Mouse (Mus musculus) spleen, adult 2 months (tissue): ENCODE data around the gene Gab1. TPM values are rescaled to one million over a fixed set of nuclear protein-coding genes. Genes with fewer than 3 reads are reported as not detected.
A peak's percentile ranks its signal among the peaks of the same experiment; 100 is the strongest.

Experiments used
- DNase-seq, 2 experiments: peaks; one replicate each; pipeline versions ENCODE4 v3.0.0 to v3.0.0-alpha.2; 2012 to 2021; ENCODE audit warnings: low spot score in 2 of 2, low read depth in 1 of 2
- H3K27ac ChIP-seq: fragments of 200-500 bp; 2 replicates; pipeline ENCODE4 v1.5.1; 2012; ENCODE audit warnings: low read length, inconsistent platforms; ENCODE audit not compliant: insufficient read depth
- H3K27me3 ChIP-seq: fragments of 200-500 bp; 2 replicates; pipeline ENCODE4 v1.6.1; 2012; ENCODE audit warnings: mild to moderate bottlenecking, moderate library complexity, low read length, inconsistent platforms; ENCODE audit not compliant: control insufficient read depth, insufficient read depth
- H3K36me3 ChIP-seq: fragments of 200-500 bp; 2 replicates; pipeline ENCODE4 v1.6.1; 2012; ENCODE audit warnings: mild to moderate bottlenecking, low read length, inconsistent platforms; ENCODE audit not compliant: control insufficient read depth, insufficient read depth
- H3K4me1 ChIP-seq: fragments of 200-500 bp; 2 replicates; pipeline ENCODE4 v1.6.1; 2011; ENCODE audit warnings: inconsistent platforms; ENCODE audit not compliant: control insufficient read depth, insufficient read depth, insufficient read length
- H3K4me3 ChIP-seq: fragments of 200-500 bp; 2 replicates; pipeline ENCODE4 v1.5.1; 2011; ENCODE audit warnings: mild to moderate bottlenecking, inconsistent platforms; ENCODE audit not compliant: insufficient read depth, insufficient read length; ENCODE audit errors: extremely low read depth
- CTCF ChIP-seq: fragments of 200-500 bp; IDR thresholded peaks from 2 replicates; pipeline ENCODE4 v1.5.1; 2011; ENCODE audit warnings: mild to moderate bottlenecking, inconsistent platforms; ENCODE audit not compliant: insufficient read depth, insufficient read length, insufficient replicate concordance; ENCODE audit errors: extremely low read depth
- POLR2A ChIP-seq: fragments of 200-500 bp; IDR thresholded peaks from 2 replicates; pipeline ENCODE4 v1.6.1; 2011; ENCODE audit warnings: low read depth, low read length, inconsistent platforms
- WGBS: fragments of 180-500 bp; shearing (Covaris S2); methylation state at CpG from one replicate; pipeline ENCODE4 v1.1.7; 2018; 5-methylcytosine and 5-hydroxymethylcytosine counted together
- polyA plus RNA-seq: library from polyadenylated mRNA; depleted of rRNA; stranded (reverse); fragments of >200 nt; gene quantifications from 2 replicates; pipeline ENCODE4 v1.2.3, GENCODE M21; 2012

Gab1 gene
- polyA plus RNA-seq, 1 experiment: 4.4 TPM

DNA sequence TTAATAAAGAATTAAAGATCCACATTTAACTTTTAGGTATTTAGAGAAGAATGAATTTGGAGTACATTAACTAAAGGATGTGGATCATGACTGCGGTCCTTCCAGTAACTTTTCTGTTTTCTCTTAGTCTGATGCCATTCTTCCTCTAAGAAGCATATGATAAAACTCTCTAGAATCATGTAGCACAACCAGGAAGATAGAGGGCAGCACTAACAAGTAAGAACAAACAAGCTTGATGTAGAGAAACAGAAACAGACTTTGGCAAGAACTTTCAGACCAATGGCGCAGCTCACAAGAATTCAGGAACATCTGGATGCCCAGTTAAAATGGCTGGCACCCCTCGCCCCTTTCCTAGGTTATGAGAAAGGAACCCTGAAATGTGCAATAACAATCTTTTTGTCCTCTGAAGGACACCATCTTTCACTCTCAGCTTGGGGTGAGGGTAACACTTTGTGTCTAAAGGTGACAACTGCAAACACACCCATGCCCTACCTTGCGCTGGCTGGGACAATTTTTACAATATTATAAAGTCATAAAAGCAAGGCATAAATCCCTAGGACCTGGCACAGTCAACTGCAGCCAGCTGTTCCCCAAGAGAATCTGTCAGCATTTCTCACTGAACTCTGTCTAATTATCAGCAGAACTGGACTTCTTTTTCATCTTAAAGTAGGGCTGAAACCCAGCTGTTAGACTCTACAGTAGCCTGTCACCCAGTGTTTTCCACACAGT, 107.4 kb downstream of the Gab1 start:
- TF ChIP-seq CTCF: no peak
- no peak for TF ChIP-seq POLR2A
- Histone ChIP-seq H3K4me1 (no peaks in the 10 kb centered on the region), H3K36me3 (no peaks in the 10 kb centered on the region), H3K27me3 (no peaks in the 10 kb centered on the region), H3K27ac (no peak overlapping the region), H3K4me3 (no peak overlapping the region)
- DNase-seq: no peak
- WGBS: 86% methylated on average over 4 of the region's 4 CpGs

DNA sequence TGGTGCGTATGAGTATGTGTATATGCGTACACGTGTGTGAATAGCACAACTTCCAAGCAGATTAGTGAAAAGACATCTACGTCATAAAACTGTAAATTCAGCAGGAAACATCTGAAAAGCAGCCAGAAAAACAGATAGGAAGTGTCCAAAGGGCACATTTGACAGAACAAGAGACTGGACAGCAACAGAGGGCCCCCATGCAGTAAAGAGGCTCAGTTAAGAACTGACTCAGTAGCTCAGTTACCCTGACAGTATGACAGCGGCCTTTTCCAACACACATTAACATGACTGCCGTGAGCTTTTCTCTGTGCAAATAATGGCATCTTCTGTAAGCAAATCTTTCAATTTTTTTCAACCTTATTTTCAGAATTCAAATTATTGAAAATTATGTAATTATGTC, 111.9 kb downstream of the Gab1 start:
- Histone ChIP-seq H3K27ac (no peak overlapping the region), H3K4me1 (no peaks in the 10 kb centered on the region), H3K4me3 (no peak overlapping the region), H3K27me3 (no peaks in the 10 kb centered on the region), H3K36me3 (no peaks in the 10 kb centered on the region)
- no peak for TF ChIP-seq POLR2A
- TF ChIP-seq CTCF: no peak
- 96% methylated on average over 6 of the region's 6 CpGs for whole genome bisulfite sequencing
- no peak for DNase-seq

DNA sequence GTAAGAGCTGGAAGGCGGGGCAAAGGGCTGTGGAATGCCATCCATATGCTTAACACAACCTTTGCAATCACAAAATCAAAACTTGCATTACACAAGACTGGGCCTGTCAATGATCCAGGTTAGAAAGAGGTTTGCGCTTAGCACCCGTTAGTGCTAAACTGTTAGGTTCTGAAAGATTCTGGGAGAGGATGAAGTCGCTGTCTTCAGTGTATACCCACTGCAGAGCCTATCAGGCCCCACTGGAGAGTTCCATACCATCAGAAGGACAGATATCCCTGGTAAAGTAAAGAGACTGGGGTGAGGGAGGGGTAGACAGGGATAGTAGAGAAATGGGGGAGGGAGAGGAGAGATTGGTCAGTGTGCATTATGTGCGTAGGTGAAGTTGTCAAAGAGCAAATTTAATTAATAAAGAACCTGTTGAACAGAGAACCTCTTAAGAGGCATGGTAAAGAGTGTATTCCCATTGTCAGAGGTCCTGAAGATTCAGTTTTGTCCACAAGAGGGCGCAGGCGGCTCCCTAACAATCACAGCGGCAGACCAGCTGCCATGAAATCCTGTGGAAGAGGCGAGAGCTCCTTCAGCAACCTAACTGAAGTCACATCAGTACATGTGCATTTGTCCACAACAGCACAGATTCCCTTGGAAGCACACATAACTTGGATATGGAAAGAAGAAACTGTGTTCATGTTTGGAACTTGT, 127.2 kb downstream of the Gab1 start:
- H3K4me3 ChIP-seq: no peak overlapping the region
- no peaks in the 10 kb centered on the region for H3K36me3 ChIP-seq
- H3K27me3 ChIP-seq: no peaks in the 10 kb centered on the region
- 43% methylated on average over 9 of the region's 9 CpGs for WGBS
- TF ChIP-seq POLR2A (no peak), CTCF (peak; percentile 72; the same call in 1 of the 2 replicates)
- no peak overlapping the region for H3K27ac ChIP-seq
- peak in 1 of 2 experiments; percentile 66 for DNase-seq
- H3K4me1 ChIP-seq: no peaks in the 10 kb centered on the region

DNA sequence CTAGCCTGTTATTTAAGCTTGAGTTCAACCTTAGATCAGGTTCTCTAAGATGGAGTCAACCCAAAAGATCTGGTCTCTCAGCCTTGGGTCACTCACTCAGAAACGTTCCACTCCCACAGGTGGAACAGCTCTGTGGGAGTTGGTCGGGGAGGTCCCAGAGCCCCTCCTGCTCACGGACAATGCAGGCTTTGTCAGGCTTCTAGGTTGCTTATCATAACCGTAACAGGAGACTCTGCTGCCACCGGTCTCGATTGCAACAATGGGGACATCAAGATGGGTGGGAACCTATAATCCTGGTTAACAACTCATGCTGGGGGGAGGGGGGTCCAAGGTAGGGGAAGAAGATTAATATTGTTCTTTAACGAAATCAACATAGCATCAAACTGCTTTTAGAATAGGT, 127.9 kb downstream of the Gab1 start:
- Histone ChIP-seq H3K36me3 (no peaks in the 10 kb centered on the region), H3K27ac (no peak overlapping the region), H3K4me1 (no peaks in the 10 kb centered on the region), H3K4me3 (no peak overlapping the region), H3K27me3 (no peaks in the 10 kb centered on the region)
- no peak for TF ChIP-seq CTCF
- TF ChIP-seq POLR2A: no peak
- 72% methylated on average over 7 of the region's 7 CpGs for WGBS
- no peak for DNase-seq

DNA sequence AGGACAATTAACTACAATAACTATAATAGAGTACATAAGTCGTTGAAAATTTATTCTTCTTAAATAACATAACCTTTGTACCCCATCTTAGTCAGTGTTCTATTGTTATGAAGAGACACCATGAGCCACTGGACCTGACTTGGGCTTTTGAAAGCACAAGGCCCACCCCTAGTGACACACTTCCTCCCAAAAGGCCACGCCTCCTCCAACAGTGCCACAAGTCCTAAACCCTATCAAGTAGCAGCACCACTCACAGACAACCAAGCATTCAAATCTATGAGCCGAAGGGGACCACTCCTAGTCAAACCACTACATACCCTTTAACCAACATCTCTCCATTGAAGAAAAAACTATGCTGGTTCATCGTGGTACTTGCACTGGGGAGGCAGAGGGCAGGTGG, 131.2 kb downstream of the Gab1 start:
- DNase-seq: no peak
- TF ChIP-seq CTCF (no peak), POLR2A (no peak)
- no peaks in the 10 kb centered on the region for H3K27me3 ChIP-seq
- no peak overlapping the region for H3K4me3 ChIP-seq
- no peak overlapping the region for H3K27ac ChIP-seq
- 87% methylated on average over 4 of the region's 4 CpGs for WGBS
- H3K4me1 ChIP-seq: no peaks in the 10 kb centered on the region
- H3K36me3 ChIP-seq: no peaks in the 10 kb centered on the region

DNA sequence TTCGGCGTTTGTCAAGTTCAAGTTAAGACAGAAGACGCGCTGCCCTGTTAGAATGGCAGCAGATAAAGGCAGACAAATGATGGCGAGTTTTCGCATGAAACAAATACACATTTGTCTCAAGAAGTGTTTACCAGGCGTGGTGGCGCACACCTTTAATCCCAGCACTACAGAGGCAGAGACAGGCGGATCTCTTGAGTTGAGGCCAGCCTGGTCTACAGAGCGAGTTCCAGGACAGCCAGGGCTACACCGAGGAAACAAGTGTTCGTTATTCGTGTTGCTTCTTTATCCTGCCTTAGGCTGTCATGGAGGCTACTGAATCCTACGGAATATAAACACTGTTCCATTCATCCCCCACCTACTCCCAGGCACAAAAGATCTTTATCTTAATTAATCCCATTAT, 140.4 kb downstream of the Gab1 start:
- Histone ChIP-seq H3K27me3 (no peaks in the 10 kb centered on the region), H3K4me1 (peaks cover 6% of the 10 kb centered on the region), H3K36me3 (peaks cover 5% of the 10 kb centered on the region), H3K4me3 (peak overlapping the region; percentile 60), H3K27ac (peak overlapping the region; percentile 92)
- 20% methylated on average over 14 of the region's 14 CpGs for WGBS
- TF ChIP-seq CTCF (no peak), POLR2A (no peak)
- DNase-seq: no peak
